Mouse (Mus musculus) C2C12 (cell line): ENCODE results near the gene Fndc3a. TPM values are rescaled to one million over a fixed set of nuclear protein-coding genes. Genes with fewer than 3 reads are reported as not detected.

Source experiments
- H3K27me3 ChIP-seq: one replicate; pipeline ENCODE4 v1.6.1; 2011; ENCODE audit not compliant: control insufficient read depth, insufficient read depth, insufficient read length
- H3K36me3 ChIP-seq: one replicate; pipeline ENCODE4 v1.6.1; 2011; ENCODE audit not compliant: control insufficient read depth, insufficient read depth
- H3K4me3 ChIP-seq: one replicate; pipeline ENCODE4 v1.5.1; 2011; ENCODE audit warnings: mild to moderate bottlenecking, control low read depth; ENCODE audit not compliant: poor library complexity, insufficient read depth, severe bottlenecking
- H3K79me2 ChIP-seq: one replicate; pipeline ENCODE4 v1.6.1; 2011; ENCODE audit not compliant: control insufficient read depth, insufficient read depth
- H3K79me3 ChIP-seq: one replicate; pipeline ENCODE4 v1.6.1; 2011; ENCODE audit warnings: low read depth, control low read depth
- H3ac ChIP-seq: one replicate; pipeline ENCODE3; 2011; ENCODE audit warnings: low read depth; ENCODE audit not compliant: control insufficient read depth, insufficient read length
- CEBPB ChIP-seq: IDR thresholded peaks from one replicate; pipeline ENCODE4 v1.6.1; 2011; ENCODE audit warnings: low read depth, mild to moderate bottlenecking, control low read depth, moderate library complexity
- CTCF ChIP-seq: IDR thresholded peaks from one replicate; pipeline ENCODE4 v1.5.1; 2011; ENCODE audit not compliant: control insufficient read depth, insufficient read depth, insufficient read length
- FOSL1 ChIP-seq: IDR thresholded peaks from one replicate; pipeline ENCODE4 v1.8.0; 2011; ENCODE audit warnings: mild to moderate bottlenecking, low read length; ENCODE audit not compliant: poor library complexity, insufficient read depth, severe bottlenecking
- MAX ChIP-seq: IDR thresholded peaks from one replicate; pipeline ENCODE4 v1.6.1; 2011; ENCODE audit warnings: mild to moderate bottlenecking, control low read depth
- MYOD1 ChIP-seq: IDR thresholded peaks from one replicate; pipeline ENCODE4 v1.6.1; 2011; ENCODE audit warnings: low read depth; ENCODE audit not compliant: control insufficient read depth, insufficient read length
- MYOG ChIP-seq: IDR thresholded peaks from one replicate; pipeline ENCODE4 v1.6.1; 2011; ENCODE audit not compliant: control insufficient read depth, insufficient read length; ENCODE audit errors: extremely low read depth
- USF1 ChIP-seq: IDR thresholded peaks from one replicate; pipeline ENCODE4 v1.6.1; 2011; ENCODE audit warnings: low read depth, mild to moderate bottlenecking, control low read depth, moderate library complexity
- polyA plus RNA-seq: library from polyadenylated mRNA; unstranded; fragments of >200 nt; fragmentation: generic; extraction: Trizol; gene quantifications from one replicate; pipeline ENCODE4 v1.2.1, GENCODE M21; 2012; ENCODE audit warnings: missing spikeins

Gene Fndc3a
- polyA plus RNA-seq, 1 experiment, result 9.0 TPM

DNA sequence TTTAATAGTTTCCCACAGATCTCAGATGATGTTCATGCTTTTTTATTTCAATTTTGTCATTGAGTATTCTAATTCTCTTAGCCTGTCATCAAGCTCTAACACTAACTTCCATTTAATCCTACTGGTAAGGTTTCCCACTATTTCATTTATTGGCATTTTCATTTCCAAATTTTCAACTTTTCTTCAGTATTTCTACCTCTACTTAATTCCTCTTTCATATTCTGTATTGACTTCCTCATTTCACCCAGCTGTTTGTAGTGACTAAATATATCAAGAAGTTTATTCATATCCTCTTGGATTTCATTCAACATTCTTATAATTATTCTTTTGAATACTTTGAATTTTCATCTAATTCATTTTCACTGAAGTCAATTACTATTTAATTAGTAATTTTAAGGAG is 20.3 kb downstream of the Fndc3a start:
- Histone ChIP-seq H3K4me3 (no peak overlapping the region), H3K27me3 (no peaks in the 10 kb centered on the region), H3K79me2 (peaks cover 99% of the 10 kb centered on the region), H3K36me3 (peaks cover 6% of the 10 kb centered on the region), H3K79me3 (peaks cover 56% of the 10 kb centered on the region), H3ac (no peak overlapping the region)
- no peak for TF ChIP-seq CTCF
- TF ChIP-seq FOSL1, result no peak
- TF ChIP-seq MYOG, result no peak
- no peak for TF ChIP-seq MAX
- no peak for TF ChIP-seq CEBPB

GRCm38 (mm10) chr14:72684857-72685370 is 24.9 kb downstream of the Fndc3a start:
- Histone ChIP-seq H3ac (no peak overlapping the region), H3K36me3 (peaks cover 21% of the 10 kb centered on the region), H3K4me3 (no peak overlapping the region), H3K27me3 (no peaks in the 10 kb centered on the region), H3K79me3 (peaks cover 49% of the 10 kb centered on the region), H3K79me2 (peaks cover 80% of the 10 kb centered on the region)
- no peak for TF ChIP-seq USF1
- no peak for TF ChIP-seq MYOG
- TF ChIP-seq FOSL1, result no peak
- TF ChIP-seq MAX, result no peak
- no peak for TF ChIP-seq MYOD1
- no peak for TF ChIP-seq CEBPB
- no peak for TF ChIP-seq CTCF

- Histone ChIP-seq H3K36me3 (peaks cover 21% of the 10 kb centered on the region), H3K79me3 (peaks cover 34% of the 10 kb centered on the region), H3K27me3 (no peaks in the 10 kb centered on the region), H3K79me2 (peaks cover 68% of the 10 kb centered on the region), H3K4me3 (no peak overlapping the region), H3ac (no peak overlapping the region)
- TF ChIP-seq MYOG, result no peak
- TF ChIP-seq CTCF, result no peak
- no peak for TF ChIP-seq CEBPB
- no peak for TF ChIP-seq FOSL1
- no peak for TF ChIP-seq USF1
- TF ChIP-seq MAX, result no peak
- TF ChIP-seq MYOD1, result no peak
Measured at GRCm38 (mm10) chr14:72677247-72677646, 32.6 kb downstream of the Fndc3a start.

GRCm38 (mm10) chr14:72671911-72672310 is 37.9 kb downstream of the Fndc3a start:
- peaks cover 22% of the 10 kb centered on the region for H3K36me3 ChIP-seq
- H3K79me2 ChIP-seq, result peaks cover 77% of the 10 kb centered on the region
- H3ac ChIP-seq, result no peak overlapping the region
- TF ChIP-seq CTCF, result no peak
- TF ChIP-seq CEBPB, result no peak
- TF ChIP-seq MYOD1, result no peak
- no peak for TF ChIP-seq MAX
- no peak for TF ChIP-seq MYOG
- TF ChIP-seq FOSL1, result no peak
- no peak for TF ChIP-seq USF1
- H3K4me3 ChIP-seq, result no peak overlapping the region
- no peaks in the 10 kb centered on the region for H3K27me3 ChIP-seq
- H3K79me3 ChIP-seq, result peaks cover 38% of the 10 kb centered on the region

DNA sequence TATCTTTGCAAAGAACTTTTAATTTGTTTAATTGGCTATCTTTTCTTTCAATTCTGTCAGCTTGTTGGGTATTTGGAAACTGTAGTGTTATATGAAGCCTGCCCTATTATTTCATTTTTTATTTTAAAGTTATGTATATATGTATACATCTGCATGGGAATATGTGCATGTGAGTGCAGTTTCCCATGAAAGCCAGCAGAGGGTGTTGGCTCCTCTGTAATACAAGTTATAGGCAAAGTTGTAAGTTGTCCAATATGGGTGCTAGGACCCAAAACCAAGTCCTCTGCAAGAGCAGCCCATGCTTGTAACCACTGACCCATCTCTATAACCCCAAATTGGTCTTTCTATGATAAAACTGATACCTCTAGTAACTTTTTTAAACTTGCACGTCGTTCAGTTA is 38.8 kb downstream of the Fndc3a start:
- Histone ChIP-seq H3ac (no peak overlapping the region), H3K79me2 (peaks cover 71% of the 10 kb centered on the region), H3K4me3 (no peak overlapping the region), H3K79me3 (peaks cover 36% of the 10 kb centered on the region), H3K36me3 (peaks cover 22% of the 10 kb centered on the region), H3K27me3 (no peaks in the 10 kb centered on the region)
- TF ChIP-seq USF1 (no peak), MAX (no peak), CTCF (no peak), MYOD1 (no peak), MYOG (no peak), FOSL1 (no peak), CEBPB (no peak)

DNA sequence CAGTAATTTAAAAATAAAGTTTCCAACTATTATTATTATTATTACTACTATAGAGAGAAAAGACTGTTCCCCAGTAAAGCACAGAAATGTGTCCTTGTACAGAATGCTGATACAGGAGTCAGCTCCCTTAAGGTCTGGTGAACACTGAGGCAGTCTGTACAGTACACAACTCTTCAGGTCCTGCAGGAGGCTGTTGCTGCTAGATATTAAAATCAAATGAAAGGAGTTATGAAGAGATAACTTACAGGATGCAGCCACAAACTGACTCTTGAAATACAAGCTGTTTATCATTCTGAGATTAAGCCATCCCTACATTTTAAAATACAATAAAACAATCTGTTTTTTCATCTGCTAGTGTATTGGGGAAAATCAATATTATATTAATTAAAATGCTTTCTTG is 60.5 kb downstream of the Fndc3a start:
- Histone ChIP-seq H3K79me3 (peaks cover 2% of the 10 kb centered on the region), H3K27me3 (no peaks in the 10 kb centered on the region), H3ac (no peak overlapping the region), H3K4me3 (no peak overlapping the region), H3K79me2 (peaks cover 7% of the 10 kb centered on the region), H3K36me3 (peaks cover 27% of the 10 kb centered on the region)
- TF ChIP-seq MYOD1 (no peak), CEBPB (no peak), MAX (no peak), FOSL1 (no peak), USF1 (no peak), MYOG (no peak), CTCF (no peak)
